Mouse (Mus musculus) lung, postnatal 0 days (tissue): ENCODE data around the gene Vmn1r195.

Experiments used
- CTCF ChIP-seq: IDR thresholded peaks from 2 replicates; pipeline ENCODE4 v1.5.1; 2016; ENCODE audit warnings: antibody characterized with exemption, mild to moderate bottlenecking
- EP300 ChIP-seq: IDR thresholded peaks from 2 replicates; pipeline ENCODE4 v1.6.1; 2016; ENCODE audit warnings: antibody characterized with exemption, mild to moderate bottlenecking, control low read depth

DNA sequence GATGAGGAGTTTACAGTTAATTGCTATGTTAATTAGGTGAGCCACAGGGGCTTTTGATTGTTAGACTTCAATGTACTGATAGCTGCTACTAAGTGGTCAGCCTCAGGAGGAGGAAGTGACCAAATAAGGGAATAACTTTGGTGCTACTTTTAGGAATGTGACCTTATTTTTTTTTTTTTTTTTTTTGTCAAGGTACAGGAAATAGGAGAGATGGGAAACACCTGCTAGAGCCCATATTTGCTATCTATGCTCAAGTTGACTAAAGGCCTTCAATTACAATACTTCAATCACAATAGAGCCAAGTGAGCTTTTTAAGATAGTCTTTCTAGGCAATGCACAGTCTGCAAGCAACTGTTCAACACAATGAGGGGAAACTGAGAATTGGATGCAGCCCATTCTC is 49.8 kb downstream of the Vmn1r195 start:
- TF ChIP-seq CTCF (no peak), EP300 (no peak)
